ENCODE assay signal across 28 mouse cellular contexts in the genomic region with DNA sequence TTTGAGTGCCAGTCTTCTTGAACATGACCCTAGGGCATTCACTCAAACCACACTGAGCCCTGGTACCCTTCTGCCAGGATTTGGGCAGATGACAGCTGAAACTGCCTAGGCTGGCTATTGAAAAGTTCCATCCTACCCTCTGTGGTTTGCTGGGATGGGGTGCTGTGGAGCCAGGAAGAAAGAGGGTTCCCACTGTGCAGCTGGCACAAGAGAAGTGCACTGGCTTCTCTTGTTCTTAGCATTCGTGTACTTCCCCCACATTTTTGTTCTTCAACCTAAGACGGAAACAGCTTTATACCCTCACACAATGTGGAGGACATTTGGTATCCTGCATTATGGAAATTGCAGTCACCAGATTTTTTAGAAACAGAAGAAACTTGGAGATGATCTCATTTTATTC. TPM values are rescaled to one million over a fixed set of nuclear protein-coding genes. Genes with fewer than 3 reads are reported as not detected.
DNase-seq lines count a peak whose midpoint lies in the region; ATAC-seq and TF ChIP-seq lines count a peak whose summit lies in the region.
"Had no signal": no experiment of that assay in that cellular context is flagged by ENCODE, and none has a peak within 500 bp of the region (broad histone marks: within the 10 kb centered on the region; RNA-seq: fewer than 3 reads in every experiment).

No protein-coding gene starts in this region.

- no peak overlapping the region for H3K4me3 ChIP-seq in myocyte
- H3K4me3 ChIP-seq: embryonic facial prominence, embryonic 12.5 days; embryonic facial prominence, embryonic 15.5 days; forebrain, embryonic 13.5 days; heart, embryonic 12.5 days; heart, embryonic 15.5 days had no signal

- no peaks in the 10 kb centered on the region for H3K27me3 ChIP-seq in myocyte (ENCODE audit: control insufficient read depth, insufficient read depth, insufficient read length)
- H3K27me3 ChIP-seq: heart, embryonic 12.5 days; heart, embryonic 15.5 days; Patski had no signal

- H3ac ChIP-seq in myocyte (ENCODE audit: control insufficient read depth, insufficient read length), result no peak overlapping the region

- peaks cover 27% of the 10 kb centered on the region for H3K79me2 ChIP-seq in myocyte (ENCODE audit: control insufficient read depth, insufficient read depth)

- no peak overlapping the region for H3K4me2 ChIP-seq in myocyte (ENCODE audit: low read depth)
- H3K4me2 ChIP-seq: embryonic facial prominence, embryonic 12.5 days; embryonic facial prominence, embryonic 15.5 days; forebrain, embryonic 13.5 days; heart, embryonic 12.5 days; heart, embryonic 15.5 days; hindbrain, embryonic 14.5 days had no signal

- peak; percentile 17 for DNase-seq in cerebellum, adult 9-11 months
- DNase-seq in heart, adult 11 months, result peak; percentile 76
- no peak for DNase-seq in heart, postnatal 4 days
- DNase-seq in right cerebral cortex, adult 18-20 months, result peak; percentile 8
- no peak for DNase-seq in right cerebral cortex, postnatal 10 days (ENCODE audit: low spot score in 2 of 2)
- no peak for DNase-seq in adrenal gland, adult 18-20 months (ENCODE audit: low spot score in 2 of 2)
- DNase-seq: adrenal gland, adult 2 months; adrenal gland, postnatal 14 days; cerebellum, adult 18-20 months; cerebellum, adult 9-10 months; cerebellum, postnatal 25 days; gastrocnemius, postnatal 14 days; heart, adult 18-20 months; heart, postnatal 10 days; heart, postnatal 36 days had no signal

- no peak for TF ChIP-seq POLR2A in myocyte (IDR thresholded peaks at IDR 0.05; ENCODE audit: insufficient read length, low read depth)

- H3K36me3 ChIP-seq in myocyte (ENCODE audit: control insufficient read depth, insufficient read depth), result no peaks in the 10 kb centered on the region
- H3K36me3 ChIP-seq: embryonic facial prominence, embryonic 12.5 days; embryonic facial prominence, embryonic 15.5 days; heart, embryonic 12.5 days; heart, embryonic 15.5 days had no signal

- ATAC-seq in cerebellum, adult (ENCODE audit: insufficient number of reproducible peaks, low FRiP score, low TSS enrichment), result no peak
- ATAC-seq: forebrain, embryonic 13.5 days; forebrain, embryonic 16.5 days; hindbrain, postnatal 0 days; inflammation-experienced regulatory T-cells, adult 6 months; intestine, postnatal 0 days; Patski had no signal

TF ChIP-seq in myocyte, 11 proteins besides CTCF, POLR2A, EP300 and RAD21:
- TF ChIP-seq E2F4 (IDR thresholded peaks at IDR 0.05; ENCODE audit: insufficient read depth) (no peak), MYOD1 (IDR thresholded peaks at IDR 0.05; ENCODE audit: control insufficient read depth in 1 of 3, insufficient read length in 2 of 3, low read depth in 2 of 3) (peak; percentile 2 to 77 (median 62)), SRF (IDR thresholded peaks at IDR 0.05; ENCODE audit: control insufficient read depth, insufficient read length, low read depth) (no peak), TCF3 (IDR thresholded peaks at IDR 0.05; ENCODE audit: insufficient read length, low read depth) (no peak), POLR2AphosphoS2 (IDR thresholded peaks at IDR 0.05; ENCODE audit: insufficient read length, low read depth) (no peak), MYOG (IDR thresholded peaks at IDR 0.05; ENCODE audit: control insufficient read depth in 1 of 3, insufficient read depth in 1 of 3, insufficient read length in 2 of 3, low read depth in 2 of 3) (peak in 2 of 3 experiments; percentile 70 to 71), USF1 (IDR thresholded peaks at IDR 0.05; ENCODE audit: low read depth) (no peak)

RNA-seq across cellular contexts. Expression of a gene that starts 9.7 kb away (rescaled TPM):
- 10 to 100 TPM; 55.5 to 58.6 TPM for total RNA-seq in heart, postnatal 4 days (2021)
- polyA plus RNA-seq in myocyte (2012; fragmentation: generic; extraction: Trizol), result 41.8 TPM
- 10 to 100 TPM; 10.0 to 17.6 TPM for total RNA-seq in adrenal gland, adult 18-20 months (2021)

Comparison
In these comparisons a context has a peak if more than half of its experiments do, and no peak if none do; other contexts are left out.
1. DNase-seq: peak in cerebellum, adult 9-11 months (single experiment), heart, adult 11 months (single experiment) and right cerebral cortex, adult 18-20 months (single experiment); none in heart, postnatal 4 days (single experiment), right cerebral cortex, postnatal 10 days (0 of 2) and adrenal gland, adult 18-20 months (0 of 2).